Mouse (Mus musculus): ENCODE data around the gene Zfp566.
"Not testable (repeated sequence)": the region's sequence is repeated elsewhere in the genome, so short reads cannot be mapped to it uniquely, and the experiment has no call there.

The Zfp566 gene

DNA sequence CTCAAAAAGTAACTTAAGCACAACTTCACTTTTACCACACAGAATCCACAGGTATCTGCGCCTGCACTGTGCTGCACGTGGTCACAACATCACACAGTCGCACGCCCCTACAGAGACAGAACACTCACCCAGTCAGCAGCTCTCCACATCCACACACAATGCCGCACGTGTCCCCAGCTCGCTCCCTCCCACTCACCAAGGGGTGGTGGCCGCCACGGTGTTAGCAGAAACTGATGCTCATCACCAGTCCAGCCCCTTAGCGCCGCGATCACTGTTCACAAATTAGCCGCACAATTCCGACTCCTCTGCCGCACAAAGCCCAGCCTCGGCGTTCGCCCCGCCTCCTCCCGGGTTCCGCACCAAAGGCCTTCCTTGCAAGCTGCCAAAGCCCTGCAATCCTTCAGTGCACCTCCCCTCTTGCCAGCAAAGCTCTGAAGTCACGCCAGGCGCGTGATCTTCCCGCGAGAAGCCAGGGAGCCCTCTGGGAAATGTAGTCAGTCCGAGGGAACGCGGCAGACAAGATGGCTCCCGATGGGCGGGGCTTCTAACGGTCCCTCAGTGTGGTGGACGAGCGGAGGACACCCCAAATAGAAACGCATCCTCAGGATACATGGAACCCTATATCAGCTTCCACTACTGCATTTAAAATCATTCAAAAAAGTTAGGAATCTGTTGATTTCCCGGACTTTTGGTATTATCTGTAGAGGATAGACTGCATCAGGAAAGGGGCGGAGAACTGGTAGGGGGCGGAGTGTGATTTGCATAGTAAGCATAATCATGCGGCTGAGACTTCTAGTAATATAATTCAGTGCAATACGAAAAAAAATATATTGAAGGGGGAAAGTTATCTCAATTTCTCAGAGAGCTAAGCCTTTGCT lies at the start of gene Zfp566, which contains the start of gene Gm26920:
Gene Zfp566 (minus strand): TSS at position 436 of the 878 bp plus-strand sequence.
Gene Gm26920 (minus strand): TSS at position 319 of the 878 bp plus-strand sequence.
- in situ Hi-C loops (cut with MboI, MseI): no loop called here

- in situ Hi-C loops (cut with MboI, MseI): no loop called here
Measured at GRCm38 (mm10) chr7:30136826-30137225, 46.5 kb upstream of the Zfp566 start.

DNA sequence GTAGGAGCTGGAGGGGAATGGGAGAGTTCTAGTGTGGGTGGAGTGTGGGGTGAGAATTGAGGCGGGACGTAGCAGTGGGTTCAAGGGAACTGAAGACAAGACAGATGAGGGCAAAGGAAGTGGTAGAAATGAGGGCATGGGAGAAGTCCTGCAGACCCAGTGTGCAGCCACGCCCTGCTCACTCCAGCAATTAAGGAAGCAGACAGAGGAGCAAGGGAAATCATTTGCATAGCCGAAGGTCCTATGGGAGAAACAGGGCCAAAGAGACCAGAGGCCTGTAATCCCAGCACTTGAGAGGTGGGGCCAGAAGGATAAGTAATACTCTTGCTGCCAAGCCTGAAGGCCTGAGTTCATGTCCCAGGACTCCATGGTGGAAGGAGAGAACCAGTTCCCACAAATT lies 42.1 kb upstream of the Zfp566 start:
- in situ Hi-C loops (cut with MboI, MseI): no loop called here

- in situ Hi-C loops (cut with MboI, MseI): no loop called here
Measured at GRCm38 (mm10) chr7:30129900-30130299, 39.6 kb upstream of the Zfp566 start.

DNA sequence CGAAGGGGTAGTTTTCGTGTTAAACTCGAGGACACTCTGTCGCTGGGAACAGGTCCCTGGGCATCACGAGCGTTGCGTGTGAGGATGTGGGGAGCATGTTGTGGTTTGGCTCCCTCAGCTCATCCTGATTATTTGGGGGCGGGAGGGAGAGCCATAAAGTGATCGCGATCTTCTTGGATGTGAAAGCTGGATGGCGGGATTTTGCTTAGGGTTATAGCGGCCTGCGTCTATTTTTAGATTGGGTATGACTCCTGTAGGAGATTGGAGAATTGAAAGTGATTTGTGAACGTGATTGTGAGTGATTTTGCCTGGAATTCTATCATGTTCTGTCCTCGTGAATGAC lies 31.8 kb upstream of the Zfp566 start:
- in situ Hi-C loops (cut with MboI, MseI): no loop called here

- in situ Hi-C loops (cut with MboI, MseI): no loop called here
Measured at GRCm38 (mm10) chr7:30121308-30122187, 31.2 kb upstream of the Zfp566 start, which contains the start of gene Zfp382. TSS of gene Zfp382 (plus strand) at chr7:30121942.

DNA sequence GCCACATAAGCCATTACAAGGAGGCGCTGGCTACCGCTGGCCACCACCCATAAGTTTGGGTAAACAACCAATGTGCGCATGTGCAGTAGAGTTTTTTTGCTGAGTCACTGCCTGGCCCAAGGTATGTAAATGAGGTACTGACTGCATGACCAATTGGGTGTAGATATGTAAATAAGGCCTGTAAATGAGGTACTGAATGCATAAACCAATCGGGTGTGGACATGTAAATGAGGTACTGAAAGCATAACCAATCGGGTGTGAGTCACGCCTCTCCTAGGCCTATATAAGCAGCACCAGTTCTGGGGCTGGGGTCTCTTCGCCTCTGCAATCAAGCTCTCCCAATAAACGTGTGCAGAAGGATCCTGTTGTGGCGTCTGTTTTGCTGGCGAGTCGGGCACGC lies 27.6 kb upstream of the Zfp566 start:
- in situ Hi-C loops (cut with MboI, MseI): not testable (repeated sequence)

GRCm38 (mm10) chr7:30116076-30116475 lies 25.7 kb upstream of the Zfp566 start:
- in situ Hi-C loops (cut with MboI, MseI): no loop called here

- in situ Hi-C loops (cut with MboI, MseI): no loop called here
Measured at GRCm38 (mm10) chr7:30099297-30099696, 9.0 kb upstream of the Zfp566 start.

DNA sequence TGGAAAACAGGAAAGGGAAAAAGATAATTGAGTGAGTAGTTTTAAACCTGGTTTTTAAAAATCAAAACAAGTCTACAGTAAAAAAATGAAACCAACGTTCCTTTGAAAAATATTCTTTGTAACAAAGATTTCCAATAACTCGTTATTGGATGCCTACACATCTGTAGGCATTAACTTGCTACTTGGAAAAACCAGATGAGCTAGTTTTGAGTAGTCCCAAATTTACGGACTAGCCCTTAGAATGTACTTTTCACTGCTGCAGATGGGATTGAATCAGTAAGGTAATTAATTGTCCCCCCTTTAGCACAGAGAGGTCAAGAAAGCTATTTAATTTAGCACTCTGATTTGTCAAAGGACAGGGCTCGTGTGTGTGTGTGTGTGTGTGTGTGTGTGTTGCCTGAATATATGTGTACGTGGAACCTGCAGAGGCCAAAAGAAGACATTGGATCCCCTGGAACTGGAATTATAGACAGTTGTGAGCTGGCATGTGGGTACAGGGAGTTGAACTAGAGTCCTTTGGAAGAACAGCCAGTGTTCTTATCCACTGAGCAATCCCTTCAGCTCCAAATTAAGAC lies 5.3 kb upstream of the Zfp566 start:
- in situ Hi-C loops (cut with MboI, MseI): no loop called here

DNA sequence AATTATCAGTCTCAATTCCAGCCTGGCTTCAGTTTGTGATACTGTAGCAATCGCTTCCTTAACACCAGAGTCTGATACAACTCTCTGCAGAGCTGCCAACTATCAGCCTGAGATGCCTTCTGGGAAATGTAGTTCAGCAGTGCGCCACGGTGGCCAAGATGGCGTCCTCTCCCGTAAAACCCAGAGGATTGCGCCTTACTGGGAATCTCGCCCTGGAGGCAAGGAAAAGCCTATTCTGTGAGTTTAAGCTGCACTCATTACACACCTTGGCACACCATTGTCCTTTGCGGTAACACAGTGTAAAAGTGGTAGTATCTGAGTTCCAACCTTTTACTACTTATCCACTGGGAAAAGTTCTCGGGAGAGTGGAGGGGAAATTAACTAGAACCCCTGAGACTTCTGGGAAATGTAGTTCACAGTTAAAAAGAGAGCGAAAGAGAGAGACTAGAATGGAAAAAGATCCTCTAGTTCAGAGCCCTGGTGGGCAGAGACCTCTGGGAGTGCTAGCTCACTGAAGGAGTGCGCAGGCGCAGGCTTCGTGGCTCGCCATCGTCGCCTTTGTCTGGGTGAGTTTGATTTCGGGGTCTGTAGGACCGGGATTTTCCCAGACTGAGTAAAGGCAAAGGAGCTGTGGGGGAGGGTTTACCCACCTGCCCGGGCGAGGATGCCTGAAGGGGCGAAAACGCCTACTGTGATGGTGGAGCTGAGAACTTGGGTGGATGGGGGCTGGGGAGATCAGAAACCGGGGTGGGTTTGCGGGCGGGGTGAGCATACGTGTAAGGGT lies 4.5 kb upstream of the Zfp566 start, which contains the start of gene Zfp260:
Gene Zfp260 (plus strand): TSS at position 132 of the 784 bp plus-strand sequence.
- in situ Hi-C loops (cut with MboI, MseI): no loop called here

- in situ Hi-C loops (cut with MboI, MseI): no loop called here
Measured at GRCm38 (mm10) chr7:30093918-30094415, 3.6 kb upstream of the Zfp566 start.

DNA sequence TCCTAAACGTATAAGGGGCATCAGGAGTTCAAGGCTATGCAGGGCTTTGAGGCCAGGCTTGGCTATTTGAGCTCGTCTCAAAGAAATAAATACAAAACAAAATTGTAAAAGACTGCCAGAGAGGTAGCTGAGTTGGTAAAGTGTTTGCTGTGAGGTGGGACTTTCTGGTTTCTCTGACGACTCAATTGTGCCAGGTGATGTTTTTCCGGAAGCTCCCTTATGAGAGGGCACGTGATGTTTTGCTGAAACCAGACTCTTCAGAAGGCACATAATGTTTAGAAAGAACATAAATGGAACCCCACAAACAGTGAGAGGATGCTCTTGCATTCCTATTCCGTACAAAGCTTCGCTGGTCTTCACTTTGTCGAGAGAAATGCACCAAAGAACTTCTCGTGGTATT lies 2.3 kb upstream of the Zfp566 start:
- in situ Hi-C loops (cut with MboI, MseI): no loop called here

GRCm38 (mm10) chr7:30090970-30091585 lies 751 bp upstream of the Zfp566 start:
- in situ Hi-C loops (cut with MboI, MseI): no loop called here

DNA sequence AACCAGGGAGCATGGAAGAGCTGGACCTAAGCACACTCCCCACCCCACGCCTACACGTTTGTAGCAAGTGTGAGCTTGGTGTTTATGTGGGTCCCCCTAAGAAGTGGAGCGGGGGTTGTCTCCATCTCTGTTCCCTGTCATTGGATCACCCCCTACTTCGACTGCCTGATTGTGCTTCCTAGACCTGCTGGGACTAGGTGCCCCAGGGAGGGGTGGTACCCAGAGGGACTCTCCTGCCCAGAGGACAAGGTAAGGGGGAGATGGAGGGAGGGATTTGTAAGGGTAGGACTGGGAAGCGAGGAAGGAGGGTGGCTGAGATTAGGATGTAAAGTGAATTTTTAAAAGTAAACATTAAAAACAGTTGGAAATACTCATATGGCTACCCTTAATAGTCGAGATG lies 922 bp downstream of the Zfp566 start:
- in situ Hi-C loops (cut with MboI, MseI): no loop called here

DNA sequence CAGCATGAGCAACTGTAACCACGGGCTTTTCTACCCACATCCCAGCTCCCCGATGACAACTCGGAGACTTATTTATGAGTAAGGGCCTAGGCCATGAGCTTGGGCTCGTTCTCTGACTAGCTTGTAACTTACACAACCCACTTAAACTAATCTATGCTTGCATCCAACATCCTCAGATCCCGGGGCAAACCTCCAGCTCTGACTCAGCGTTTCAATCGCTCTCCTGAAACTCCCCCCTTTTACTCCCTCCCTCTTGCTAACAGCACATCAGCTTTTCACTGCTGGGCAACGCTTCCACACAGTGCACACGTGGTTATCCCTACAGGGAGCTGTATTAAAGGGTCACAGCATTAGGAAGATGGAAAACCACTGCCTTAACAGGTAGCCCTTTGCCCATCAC lies 3.8 kb downstream of the Zfp566 start:
- in situ Hi-C loops (cut with MboI, MseI): no loop called here

- in situ Hi-C loops (cut with MboI, MseI): no loop called here
Measured at GRCm38 (mm10) chr7:30072146-30073028, 17.9 kb downstream of the Zfp566 start, which contains the start of gene Zfp82. TSS of gene Zfp82 (minus strand) at chr7:30072900.

DNA sequence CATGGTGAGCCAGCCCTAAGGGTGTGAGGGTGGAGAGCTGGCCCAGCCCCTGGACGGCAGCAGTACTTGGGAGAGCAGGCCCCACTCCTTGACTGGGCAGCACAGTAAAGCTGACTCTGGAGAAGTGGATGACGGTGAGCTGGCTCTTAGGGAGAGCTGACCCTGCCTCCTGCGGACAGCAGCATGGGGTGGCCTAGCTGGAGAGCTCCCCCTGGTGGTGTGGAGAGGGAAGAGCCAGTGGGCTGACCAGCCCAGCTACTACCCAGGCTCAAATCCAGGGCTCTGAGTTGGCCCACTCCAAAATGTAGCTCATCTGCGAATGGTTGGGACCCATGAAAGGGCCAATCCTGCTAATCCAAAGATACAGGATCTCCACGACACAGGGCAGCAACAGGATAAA lies 25.7 kb downstream of the Zfp566 start:
- in situ Hi-C loops (cut with MboI, MseI): no loop called here

DNA sequence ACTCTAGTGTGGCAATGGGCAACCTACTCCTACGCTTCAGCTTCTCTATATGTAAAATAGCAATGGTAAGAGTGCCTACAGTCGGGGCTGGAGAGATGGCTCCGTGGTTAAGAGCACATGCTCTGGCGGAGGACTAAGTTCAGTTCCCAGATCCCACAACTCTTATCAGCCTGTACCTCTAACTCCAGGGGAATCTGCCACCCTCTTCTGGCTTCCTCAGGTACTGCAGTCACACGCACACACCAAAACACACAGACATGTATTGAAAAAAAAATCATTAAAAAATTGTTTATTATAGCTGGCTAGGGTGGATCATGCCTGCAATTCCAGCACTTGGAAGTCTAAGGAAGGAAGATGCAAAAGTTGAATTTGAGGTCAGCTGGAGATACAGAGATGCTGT lies 27.8 kb downstream of the Zfp566 start:
- in situ Hi-C loops (cut with MboI, MseI): no loop called here

GRCm38 (mm10) chr7:30060341-30060740 lies 30.0 kb downstream of the Zfp566 start:
- in situ Hi-C loops (cut with MboI, MseI): no loop called here
